Mouse (Mus musculus): ENCODE measurements at regions not wholly inside any gene's neighbourhood (a gene's known extent, or its start where the extent isn't known, plus 50 kb on each side); places are given as distances from the start of the nearest gene placed in this dataset.

DNA sequence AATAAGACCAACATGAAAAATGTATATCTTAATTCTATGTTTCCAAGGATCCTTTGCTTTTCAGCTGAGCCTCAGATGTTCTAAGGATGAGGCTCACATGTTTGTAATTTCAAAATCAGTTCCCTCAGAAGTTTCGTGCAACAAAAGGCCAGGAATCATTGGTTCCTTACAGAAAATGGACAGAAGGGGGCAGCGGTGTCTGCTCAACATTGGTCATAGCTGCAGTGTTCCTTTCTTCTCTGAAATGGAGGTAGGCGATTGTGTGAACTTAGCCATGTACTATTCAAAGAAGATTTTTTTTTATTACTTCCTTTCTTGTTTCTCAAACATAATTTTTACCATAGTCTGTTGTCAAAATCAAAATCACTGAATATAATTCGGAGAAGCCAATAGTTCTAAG lies 167.9 kb upstream of the Akr1e1 start:
- Histone ChIP-seq H3K9me3 (replicated peaks; ENCODE audit: low read length) (no peaks in the 10 kb centered on the region), H3K79me2 (replicated peaks; ENCODE audit: control insufficient read depth, extremely low read depth, insufficient read depth, poor library complexity, severe bottlenecking) (no peaks in the 10 kb centered on the region), H3K27ac (ENCODE audit: insufficient read depth, low read depth) (no peak overlapping the region), H3K4me3 (replicated peaks in 1 of 3; ENCODE audit: low read depth in 2 of 3, low read length in 2 of 3, poor library complexity in 1 of 3) (no peak overlapping the region), H3K4me1 (ENCODE audit: control insufficient read depth in 1 of 2, insufficient read depth in 2 of 2) (peaks cover 3 to 6% of the 10 kb centered on the region in 2 experiments; a peak in 2 of 4 replicates), H3K4me2 (ENCODE audit: insufficient read depth, low read depth, poor library complexity, severe bottlenecking) (no peak overlapping the region), H3K36me3 (replicated peaks in 1 of 2; ENCODE audit: control insufficient read depth in 1 of 2, insufficient read depth in 1 of 2, low read length in 1 of 2) (no peaks in the 10 kb centered on the region), H3K27me3 (replicated peaks) (no peaks in the 10 kb centered on the region), H3K9ac (ENCODE audit: insufficient read depth, low read depth) (no peak overlapping the region)
- peak; percentile 56 for DNase-seq (ENCODE audit: extremely low read depth)
- dilution Hi-C loops (cut with MboI; ENCODE audit: extremely low pct_ligation_motif_present, extremely low pct_unique_long_range_greater_than_20kb, low sequenced_read_pairs) (no loop called here), in situ Hi-C loops (cut with MboI; ENCODE audit: low pct_ligation_motif_present, low pct_unique_long_range_greater_than_20kb, low sequenced_read_pairs) (no loop called here)
- TF ChIP-seq E2F4 (IDR thresholded peaks at IDR 0.05; ENCODE audit: insufficient replicate concordance, low read depth, low read length) = no peak
- peak; percentile 71 for TF ChIP-seq SMC3 (IDR thresholded peaks at IDR 0.05; ENCODE audit: low read depth, low read length)
- TF ChIP-seq ZC3H11A (IDR thresholded peaks at IDR 0.05; ENCODE audit: low read depth, low read length) = 0 out of 2 replicates have a peak, but pooled peaks have one; percentile 9
- TF ChIP-seq TCF12 (IDR thresholded peaks at IDR 0.05; ENCODE audit: low read depth, low read length) = no peak
- no peak for TF ChIP-seq MXI1 (IDR thresholded peaks at IDR 0.05; ENCODE audit: low read depth, low read length)
- no peak for TF ChIP-seq UBTF (IDR thresholded peaks at IDR 0.05; ENCODE audit: low read depth, low read length)
- no peak for TF ChIP-seq POLR2A (IDR thresholded peaks at IDR 0.05; ENCODE audit: low read depth, low read length)
- no peak for TF ChIP-seq PAX5 (IDR thresholded peaks at IDR 0.05; ENCODE audit: low read length)
- no peak for TF ChIP-seq ETS1 (conservative IDR thresholded peaks at IDR 0.05; ENCODE audit: low read depth, low read length)
- TF ChIP-seq IRF4 (IDR thresholded peaks at IDR 0.05; ENCODE audit: low read depth, low read length) = no peak
- TF ChIP-seq CTCF (conservative IDR thresholded peaks at IDR 0.05 in 1 of 2, IDR thresholded peaks at IDR 0.05 in 1 of 2; ENCODE audit: low read depth in 2 of 2, low read length in 2 of 2) = peak; percentile 33 to 77; a peak in 3 of 4 replicates
- TF ChIP-seq GABPA (IDR thresholded peaks at IDR 0.05; ENCODE audit: insufficient replicate concordance, low read depth, low read length) = no peak
- no peak for TF ChIP-seq ZNF384 (IDR thresholded peaks at IDR 0.05; ENCODE audit: low read depth, low read length)
- no peak for TF ChIP-seq KAT2A (IDR thresholded peaks at IDR 0.05; ENCODE audit: insufficient replicate concordance, low read length)
- TF ChIP-seq RAD21 (IDR thresholded peaks at IDR 0.05; ENCODE audit: low read depth, low read length) = peak; percentile 81
- no peak for TF ChIP-seq ZKSCAN1 (IDR thresholded peaks at IDR 0.05; ENCODE audit: borderline replicate concordance, low read depth, low read length)

DNA sequence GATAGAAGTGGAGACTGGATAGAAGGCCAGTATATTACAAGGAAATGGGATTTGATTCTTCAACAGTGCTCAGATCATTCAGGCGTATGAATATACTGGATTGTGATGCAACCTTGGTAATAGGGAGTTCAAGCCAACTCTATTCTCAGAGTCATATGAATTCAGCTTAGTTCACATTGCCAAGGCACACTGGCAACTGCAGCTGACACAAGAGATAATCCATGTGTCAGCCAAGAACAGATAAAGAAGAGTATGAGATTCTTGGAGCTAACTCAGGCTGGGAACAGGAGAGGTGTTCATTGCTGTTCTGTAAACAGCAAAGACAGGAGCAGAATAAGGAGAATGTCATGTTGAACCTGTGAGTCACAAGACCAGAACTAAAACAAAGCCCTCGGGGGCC lies 163.3 kb upstream of the Akr1e1 start:
- no peak for DNase-seq (ENCODE audit: extremely low read depth)
- no peaks in the 10 kb centered on the region for H3K36me3 ChIP-seq (replicated peaks in 1 of 2; ENCODE audit: control insufficient read depth in 1 of 2, insufficient read depth in 1 of 2, low read length in 1 of 2)
- H3K4me2 ChIP-seq (ENCODE audit: insufficient read depth, low read depth, poor library complexity, severe bottlenecking) = no peak overlapping the region
- H3K79me2 ChIP-seq (replicated peaks; ENCODE audit: control insufficient read depth, extremely low read depth, insufficient read depth, poor library complexity, severe bottlenecking) = no peaks in the 10 kb centered on the region
- H3K4me3 ChIP-seq (replicated peaks in 1 of 3; ENCODE audit: low read depth in 2 of 3, low read length in 2 of 3, poor library complexity in 1 of 3) = no peak overlapping the region
- in situ Hi-C loops (cut with MboI; ENCODE audit: low pct_ligation_motif_present, low pct_unique_long_range_greater_than_20kb, low sequenced_read_pairs) = loop anchor here (25.0 kb wide), 1 partner anchor 1715 kb away; no protein-coding TSS in a partner anchor
- H3K9me3 ChIP-seq (replicated peaks; ENCODE audit: low read length) = no peaks in the 10 kb centered on the region
- H3K27ac ChIP-seq (ENCODE audit: insufficient read depth, low read depth) = no peak overlapping the region
- dilution Hi-C loops (cut with MboI; ENCODE audit: extremely low pct_ligation_motif_present, extremely low pct_unique_long_range_greater_than_20kb, low sequenced_read_pairs) = no loop called here
- no peak overlapping the region for H3K9ac ChIP-seq (ENCODE audit: insufficient read depth, low read depth)
- no peak for TF ChIP-seq SIN3A (IDR thresholded peaks at IDR 0.05; ENCODE audit: low read length)
- no peaks in the 10 kb centered on the region for H3K27me3 ChIP-seq (replicated peaks)
- H3K4me1 ChIP-seq (ENCODE audit: control insufficient read depth in 1 of 2, insufficient read depth in 2 of 2) = peaks cover 3 to 19% of the 10 kb centered on the region in 2 experiments; a peak in 3 of 4 replicates
